Mouse (Mus musculus): ENCODE data around the gene Palmd.

DNA sequence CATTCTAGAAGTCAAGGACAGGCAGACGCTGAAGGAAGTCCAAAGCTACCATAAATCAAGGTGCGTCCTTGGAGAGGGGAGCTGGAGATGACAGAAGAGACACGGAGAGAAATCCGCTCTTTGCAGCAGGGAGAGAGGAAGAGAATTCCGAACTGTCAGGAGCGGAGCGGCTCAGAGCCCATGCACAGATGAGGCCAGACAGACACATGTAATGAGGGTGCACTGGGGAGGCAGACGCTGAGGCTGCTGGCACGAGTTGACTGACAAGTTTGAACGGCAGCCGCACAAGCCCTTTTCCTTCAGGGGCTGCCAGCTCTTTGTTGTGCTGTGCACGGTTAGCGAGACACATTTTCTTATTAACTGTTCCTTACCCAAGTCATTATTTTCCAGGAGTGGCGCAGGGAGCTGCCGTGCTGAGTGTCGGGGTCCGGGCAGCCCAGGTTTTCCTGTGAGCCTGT is at the start of gene Palmd:
- TF ChIP-seq POLR2A (IDR thresholded peaks at IDR 0.05; ENCODE audit: borderline replicate concordance, extremely low read depth, insufficient read depth, insufficient read length, poor library complexity, severe bottlenecking) (no peak), CTCF (IDR thresholded peaks at IDR 0.05; ENCODE audit: borderline replicate concordance, extremely low read depth, insufficient read depth, insufficient read length) (no peak)
